Mouse (Mus musculus) lung, postnatal 0 days (tissue): ENCODE results near the gene Smn1.

Source experiments
- CTCF ChIP-seq: IDR thresholded peaks from 2 replicates; pipeline ENCODE4 v1.5.1; 2016; ENCODE audit warnings: antibody characterized with exemption, mild to moderate bottlenecking
- EP300 ChIP-seq: IDR thresholded peaks from 2 replicates; pipeline ENCODE4 v1.6.1; 2016; ENCODE audit warnings: antibody characterized with exemption, mild to moderate bottlenecking, control low read depth

- TF ChIP-seq EP300: no peak
- TF ChIP-seq CTCF: no peak
Measured at GRCm38 (mm10) chr13:100103052-100103658, 21.5 kb upstream of the Smn1 start.
